Mouse (Mus musculus) testis, adult 2 months (tissue): Measurements from ENCODE around the gene Grap2.

Experiments used
- CTCF ChIP-seq: fragments of 200-500 bp; IDR thresholded peaks from 2 replicates; pipeline ENCODE4 v1.5.1; 2012; ENCODE audit warnings: low read depth, mild to moderate bottlenecking, inconsistent platforms, low read length, moderate library complexity; ENCODE audit not compliant: control insufficient read depth, insufficient read depth, insufficient replicate concordance
- POLR2A ChIP-seq: fragments of 200-500 bp; IDR thresholded peaks from 2 replicates; pipeline ENCODE4 v1.6.1; 2012; ENCODE audit warnings: low read depth, mild to moderate bottlenecking, inconsistent platforms, low read length, moderate library complexity; ENCODE audit not compliant: control insufficient read depth

GRCm38 (mm10) chr15:80688536-80688935 is 116.1 kb downstream of the Grap2 start:
- TF ChIP-seq CTCF = no peak
- no peak for TF ChIP-seq POLR2A
